Mouse (Mus musculus): ENCODE measurements around the gene Adra1b. TPM values are rescaled to one million over a fixed set of nuclear protein-coding genes. Genes with fewer than 3 reads are reported as not detected.

The Adra1b gene
- polyA plus RNA-seq, 1 experiment from 2014 or later, result 1.9 TPM

- H3K27me3 ChIP-seq (ENCODE audit: insufficient read depth, low read length), result no peaks in the 10 kb centered on the region
- DNase-seq (no peak), ATAC-seq (ENCODE audit: insufficient read depth) (no peak)
- H3K27ac ChIP-seq (ENCODE audit: low read depth), result no peak overlapping the region
- no peaks in the 10 kb centered on the region for H3K9me3 ChIP-seq (ENCODE audit: low read depth, low read length)
- no peak overlapping the region for H3K4me3 ChIP-seq (ENCODE audit: low read depth, low read length)
- H3K9ac ChIP-seq, result no peak overlapping the region
- H3K4me2 ChIP-seq, result no peak overlapping the region
- WGBS, result 88% methylated on average over 4 of the region's 4 CpGs
- TF ChIP-seq CTCF (IDR thresholded peaks at IDR 0.05; ENCODE audit: low read depth), result no peak
- peaks cover 4% of the 10 kb centered on the region; the same call in 1 of the 2 replicates for H3K4me1 ChIP-seq (ENCODE audit: insufficient read depth)
- no peaks in the 10 kb centered on the region for H3K36me3 ChIP-seq (ENCODE audit: insufficient read depth)
Observed at GRCm38 (mm10) chr11:43933000-43933399, 32.0 kb upstream of the Adra1b start.

GRCm38 (mm10) chr11:43930191-43930590 is 29.2 kb upstream of the Adra1b start:
- DNase-seq, result no peak
- Histone ChIP-seq H3K36me3 (ENCODE audit: insufficient read depth) (no peaks in the 10 kb centered on the region), H3K4me3 (ENCODE audit: low read depth, low read length) (no peak overlapping the region), H3K9ac (no peak overlapping the region), H3K4me1 (ENCODE audit: insufficient read depth) (peaks cover 4% of the 10 kb centered on the region; the same call in 1 of the 2 replicates), H3K4me2 (no peak overlapping the region), H3K27ac (ENCODE audit: low read depth) (no peak overlapping the region), H3K9me3 (ENCODE audit: low read depth, low read length) (no peaks in the 10 kb centered on the region), H3K27me3 (ENCODE audit: insufficient read depth, low read length) (no peaks in the 10 kb centered on the region)
- WGBS, result 83% methylated on average over 2 of the region's 2 CpGs
- TF ChIP-seq CTCF (IDR thresholded peaks at IDR 0.05; ENCODE audit: low read depth), result no peak
- no peak for ATAC-seq (ENCODE audit: insufficient read depth)

DNA sequence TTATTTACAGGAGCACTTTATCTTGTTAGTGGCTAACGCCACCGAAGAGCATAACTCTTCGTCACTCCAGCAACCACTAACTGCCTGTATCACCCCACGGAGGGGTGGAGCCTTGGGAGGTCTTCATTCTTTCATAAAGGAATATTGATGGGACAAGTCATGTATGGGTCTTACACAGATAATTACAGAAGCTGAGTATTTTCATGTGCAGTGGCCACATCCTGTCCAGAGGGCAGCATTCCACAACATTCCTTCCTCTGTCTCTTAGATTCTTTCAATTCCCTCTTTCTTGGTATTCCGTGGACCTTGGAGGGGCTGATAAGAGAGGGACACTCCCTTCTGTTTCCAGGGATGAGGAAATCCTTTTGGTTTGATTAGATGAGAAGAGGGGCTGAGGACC is 28.7 kb upstream of the Adra1b start:
- Histone ChIP-seq H3K4me2 (no peak overlapping the region), H3K27ac (ENCODE audit: low read depth) (no peak overlapping the region), H3K9ac (no peak overlapping the region), H3K4me3 (ENCODE audit: low read depth, low read length) (no peak overlapping the region), H3K4me1 (ENCODE audit: insufficient read depth) (peaks cover 4% of the 10 kb centered on the region; the same call in 1 of the 2 replicates), H3K36me3 (ENCODE audit: insufficient read depth) (no peaks in the 10 kb centered on the region), H3K9me3 (ENCODE audit: low read depth, low read length) (no peaks in the 10 kb centered on the region), H3K27me3 (ENCODE audit: insufficient read depth, low read length) (no peaks in the 10 kb centered on the region)
- ATAC-seq (ENCODE audit: insufficient read depth), result peak; percentile 28; the same call in 1 of the 2 replicates
- WGBS, result 37% methylated on average over 5 of the region's 5 CpGs
- no peak for DNase-seq
- TF ChIP-seq CTCF (IDR thresholded peaks at IDR 0.05; ENCODE audit: low read depth), result no peak

DNA sequence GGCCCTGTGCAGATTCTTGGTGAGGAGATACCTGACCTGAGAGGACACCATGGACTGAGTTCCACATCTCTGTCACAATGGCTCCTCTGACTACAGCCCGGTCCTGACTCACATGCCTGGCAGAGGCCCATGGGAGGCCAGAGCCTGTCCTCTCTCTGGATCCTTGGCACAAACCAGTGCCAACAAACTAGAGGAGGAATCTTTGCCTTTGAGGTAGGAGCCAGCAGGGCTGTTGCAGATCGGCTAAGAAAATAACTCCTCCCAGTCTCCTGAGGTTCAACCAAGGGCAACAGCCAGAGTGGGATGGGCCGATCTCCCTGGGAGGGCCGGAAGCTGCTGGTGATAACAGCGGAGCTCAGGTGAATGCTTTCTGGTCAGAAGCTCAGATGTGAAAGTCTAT is 28.2 kb upstream of the Adra1b start:
- Histone ChIP-seq H3K4me1 (ENCODE audit: insufficient read depth) (peaks cover 4% of the 10 kb centered on the region; the same call in 1 of the 2 replicates), H3K27me3 (ENCODE audit: insufficient read depth, low read length) (no peaks in the 10 kb centered on the region), H3K9ac (no peak overlapping the region), H3K4me2 (no peak overlapping the region), H3K4me3 (ENCODE audit: low read depth, low read length) (no peak overlapping the region), H3K9me3 (ENCODE audit: low read depth, low read length) (no peaks in the 10 kb centered on the region), H3K27ac (ENCODE audit: low read depth) (no peak overlapping the region), H3K36me3 (ENCODE audit: insufficient read depth) (no peaks in the 10 kb centered on the region)
- WGBS, result 29% methylated on average over 5 of the region's 5 CpGs
- peak; percentile 17; the same call in 1 of the 2 replicates for ATAC-seq (ENCODE audit: insufficient read depth)
- DNase-seq, result no peak
- TF ChIP-seq CTCF (IDR thresholded peaks at IDR 0.05; ENCODE audit: low read depth), result no peak

DNA sequence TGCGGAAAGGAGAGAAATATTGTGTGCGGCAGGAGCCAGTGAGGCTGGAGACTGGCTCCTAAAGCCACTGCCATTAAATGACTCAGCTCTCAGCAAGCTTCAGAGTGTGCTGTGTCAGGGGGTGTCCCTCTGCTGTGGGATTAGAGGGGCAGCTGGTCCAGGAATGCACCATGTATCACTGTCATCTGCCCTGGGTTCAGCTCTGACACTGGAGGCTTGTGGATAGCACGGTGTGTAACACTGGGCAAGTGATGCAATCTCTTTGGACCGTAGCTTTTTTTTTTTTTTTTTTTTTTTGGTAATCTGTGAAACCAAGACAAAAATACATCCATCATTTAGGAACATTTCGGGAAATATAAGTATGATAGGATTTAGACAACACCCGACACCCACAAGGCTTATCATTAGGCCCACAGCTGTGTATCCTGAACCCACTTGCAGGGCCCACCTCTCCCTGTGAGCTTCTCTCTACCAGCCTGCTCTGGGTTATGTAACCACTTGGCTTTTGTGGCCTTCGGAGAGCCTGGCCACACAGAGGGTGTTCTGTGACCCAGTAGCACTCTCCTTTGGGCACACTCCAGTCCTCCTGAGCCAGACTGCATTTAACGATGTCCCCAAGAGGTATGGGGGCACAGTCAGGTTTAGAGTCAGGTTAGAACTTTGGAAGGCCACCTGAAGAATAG is 26.3 kb upstream of the Adra1b start:
- H3K36me3 ChIP-seq (ENCODE audit: insufficient read depth), result no peaks in the 10 kb centered on the region
- no peak overlapping the region for H3K4me3 ChIP-seq (ENCODE audit: low read depth, low read length)
- H3K4me2 ChIP-seq, result no peak overlapping the region
- H3K4me1 ChIP-seq (ENCODE audit: insufficient read depth), result peaks cover 4% of the 10 kb centered on the region; the same call in 1 of the 2 replicates
- no peak overlapping the region for H3K27ac ChIP-seq (ENCODE audit: low read depth)
- DNase-seq (no peak), ATAC-seq (ENCODE audit: insufficient read depth) (no peak)
- no peaks in the 10 kb centered on the region for H3K27me3 ChIP-seq (ENCODE audit: insufficient read depth, low read length)
- no peaks in the 10 kb centered on the region for H3K9me3 ChIP-seq (ENCODE audit: low read depth, low read length)
- TF ChIP-seq CTCF (IDR thresholded peaks at IDR 0.05; ENCODE audit: low read depth), result no peak
- no peak overlapping the region for H3K9ac ChIP-seq
- WGBS, result 55% methylated on average over 8 of the region's 8 CpGs

- H3K4me3 ChIP-seq (ENCODE audit: low read depth, low read length), result no peak overlapping the region
- H3K36me3 ChIP-seq (ENCODE audit: insufficient read depth), result no peaks in the 10 kb centered on the region
- H3K27ac ChIP-seq (ENCODE audit: low read depth), result no peak overlapping the region
- H3K4me1 ChIP-seq (ENCODE audit: insufficient read depth), result peaks cover 4% of the 10 kb centered on the region; the same call in 1 of the 2 replicates
- H3K9me3 ChIP-seq (ENCODE audit: low read depth, low read length), result no peaks in the 10 kb centered on the region
- no peak for DNase-seq
- no peak for TF ChIP-seq CTCF (IDR thresholded peaks at IDR 0.05; ENCODE audit: low read depth)
- no peak overlapping the region for H3K9ac ChIP-seq
- no peak overlapping the region for H3K4me2 ChIP-seq
- no peak for ATAC-seq (ENCODE audit: insufficient read depth)
- H3K27me3 ChIP-seq (ENCODE audit: insufficient read depth, low read length), result no peaks in the 10 kb centered on the region
- 72% methylated on average over 6 of the region's 6 CpGs for WGBS
Observed at GRCm38 (mm10) chr11:43926163-43926562, 25.2 kb upstream of the Adra1b start.

GRCm38 (mm10) chr11:43925584-43925983 is 24.6 kb upstream of the Adra1b start:
- Histone ChIP-seq H3K27ac (ENCODE audit: low read depth) (no peak overlapping the region), H3K4me3 (ENCODE audit: low read depth, low read length) (no peak overlapping the region), H3K36me3 (ENCODE audit: insufficient read depth) (no peaks in the 10 kb centered on the region), H3K27me3 (ENCODE audit: insufficient read depth, low read length) (no peaks in the 10 kb centered on the region), H3K4me2 (no peak overlapping the region), H3K4me1 (ENCODE audit: insufficient read depth) (peaks cover 4% of the 10 kb centered on the region; the same call in 1 of the 2 replicates), H3K9me3 (ENCODE audit: low read depth, low read length) (no peaks in the 10 kb centered on the region), H3K9ac (no peak overlapping the region)
- 40% methylated on average over 6 of the region's 6 CpGs for WGBS
- no peak for TF ChIP-seq CTCF (IDR thresholded peaks at IDR 0.05; ENCODE audit: low read depth)
- ATAC-seq (ENCODE audit: insufficient read depth) (no peak), DNase-seq (no peak)

Data from lung, embryonic 14.5 days (tissue).